Mouse (Mus musculus) spleen, postnatal 14 days (tissue): ENCODE measurements at regions not wholly inside any gene's neighbourhood (a gene's known extent, or its start where the extent isn't known, plus 50 kb on each side); places are given as distances from the start of the nearest gene placed in this dataset.

Source experiments
- DNase-seq, 2 experiments: peaks; one replicate each; pipeline ENCODE4 v3.0.0; 2021 to 2022; ENCODE audit warnings: low spot score in 2 of 2

DNA sequence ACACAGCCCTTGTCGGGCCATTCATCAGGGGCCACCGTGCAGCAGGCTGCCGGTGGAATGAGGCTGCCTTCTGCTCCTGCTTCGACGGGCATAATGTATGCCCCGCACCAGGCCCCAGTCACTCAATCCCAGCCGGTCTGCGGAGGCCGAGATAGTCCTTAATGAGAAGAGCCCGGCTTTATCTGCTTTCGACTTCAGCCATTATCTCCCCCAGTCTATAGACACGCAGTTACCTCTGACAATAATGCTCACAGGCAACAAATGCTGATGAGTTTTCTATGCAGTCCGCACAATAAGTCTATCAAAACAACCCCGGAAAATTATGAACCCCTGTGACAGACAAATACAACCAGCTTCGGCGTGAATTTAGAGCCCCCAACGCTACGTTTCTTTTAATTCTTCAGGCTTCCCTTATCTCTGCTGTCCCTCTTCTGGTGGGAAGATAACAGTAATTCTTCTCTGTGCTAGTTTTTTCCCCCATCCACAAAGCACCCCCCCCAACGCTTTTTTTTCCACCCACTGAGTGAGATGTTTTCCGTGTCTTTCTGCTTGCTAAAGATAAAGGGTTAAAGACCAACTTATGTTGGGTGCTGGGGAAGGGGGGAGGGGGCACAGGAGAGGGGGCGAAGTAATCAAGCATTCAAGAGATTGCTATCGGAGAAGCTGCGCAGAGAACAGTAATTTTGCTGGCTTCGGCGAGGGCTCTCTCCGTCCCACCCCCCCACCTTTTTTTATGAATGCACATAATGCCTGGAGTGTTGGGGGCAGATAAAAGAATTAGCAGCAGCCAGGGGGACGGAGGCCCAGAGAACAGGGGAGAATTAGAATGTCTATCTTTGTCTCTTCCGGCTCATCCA is 117.8 kb downstream of the Mrm1 start:
- DNase-seq: no peak

DNA sequence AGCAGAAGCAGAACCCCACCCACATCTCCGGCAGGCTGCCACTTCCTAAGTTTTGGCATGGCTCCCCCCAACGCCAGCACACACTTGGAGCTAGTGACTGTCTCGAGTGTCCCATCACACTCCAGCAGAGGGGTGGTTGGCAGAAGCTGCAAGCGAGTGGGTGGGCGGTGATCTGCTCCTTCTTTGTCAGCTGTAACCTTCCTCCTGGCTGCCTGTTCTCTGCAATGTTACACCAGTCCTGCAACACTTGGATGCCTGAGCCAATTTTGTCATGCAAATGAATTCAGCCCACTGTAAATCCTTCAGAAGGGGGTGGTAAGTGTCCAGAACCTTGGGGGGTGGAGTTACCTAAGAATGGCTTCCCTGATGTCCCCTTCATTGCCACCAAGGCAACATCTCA is 121.8 kb downstream of the Mrm1 start:
- DNase-seq: no peak

DNA sequence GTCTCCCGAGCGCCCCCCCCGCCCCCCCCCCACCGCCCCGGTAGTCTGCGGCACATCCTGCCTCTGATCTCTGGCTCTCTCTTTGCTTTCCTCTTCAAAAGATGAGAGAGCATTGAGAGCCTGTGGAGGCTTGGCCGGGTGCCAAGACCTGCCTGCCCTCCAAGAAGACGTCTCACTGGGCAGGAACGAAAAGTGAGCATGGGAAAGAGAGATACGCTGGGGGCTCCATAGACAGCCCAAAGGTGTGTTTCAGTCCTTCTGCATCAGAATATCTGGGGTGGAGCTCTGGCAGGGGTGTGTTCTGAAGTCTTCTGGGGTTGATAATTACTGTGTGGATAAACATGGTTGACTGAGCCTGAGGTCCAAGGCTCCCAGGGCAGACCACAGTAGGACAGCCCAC is 126.7 kb downstream of the Mrm1 start:
- DNase-seq: peak in 1 of 2 experiments; percentile 8

DNA sequence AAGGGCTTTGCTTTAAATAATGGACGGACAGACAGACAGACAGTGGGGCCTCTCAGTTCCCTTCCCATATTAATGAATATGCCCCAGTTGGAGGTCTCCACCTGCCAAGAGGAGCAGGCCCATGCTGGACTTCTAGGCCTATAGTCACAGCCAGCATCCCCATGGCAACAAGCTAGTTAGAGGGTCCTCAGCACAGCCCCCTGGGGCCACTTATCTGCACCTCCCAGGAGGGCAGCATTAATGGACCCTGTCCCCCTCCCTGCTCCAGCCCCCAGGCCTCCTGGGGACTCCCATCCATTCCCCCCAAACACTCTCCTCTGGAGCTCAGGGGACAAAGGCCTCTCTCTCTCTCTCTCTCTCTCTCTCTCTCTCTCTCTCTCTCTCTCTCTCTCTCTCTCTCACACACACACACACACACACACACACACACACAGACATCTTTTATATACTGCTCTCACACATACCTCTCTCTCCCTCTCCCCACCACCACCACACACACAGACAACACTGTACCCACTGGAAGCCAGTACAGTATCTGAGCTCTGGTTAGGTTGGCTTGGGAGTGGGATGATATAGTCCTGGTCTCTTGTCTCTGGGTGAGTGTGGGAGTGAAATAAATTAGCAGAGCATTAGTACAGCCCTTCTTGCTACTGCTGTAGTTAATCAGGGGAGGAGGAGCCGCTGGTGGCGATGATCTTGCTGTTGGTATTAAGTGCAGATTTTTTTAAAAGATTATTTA is 127.7 kb downstream of the Mrm1 start:
- DNase-seq: no peak

DNA sequence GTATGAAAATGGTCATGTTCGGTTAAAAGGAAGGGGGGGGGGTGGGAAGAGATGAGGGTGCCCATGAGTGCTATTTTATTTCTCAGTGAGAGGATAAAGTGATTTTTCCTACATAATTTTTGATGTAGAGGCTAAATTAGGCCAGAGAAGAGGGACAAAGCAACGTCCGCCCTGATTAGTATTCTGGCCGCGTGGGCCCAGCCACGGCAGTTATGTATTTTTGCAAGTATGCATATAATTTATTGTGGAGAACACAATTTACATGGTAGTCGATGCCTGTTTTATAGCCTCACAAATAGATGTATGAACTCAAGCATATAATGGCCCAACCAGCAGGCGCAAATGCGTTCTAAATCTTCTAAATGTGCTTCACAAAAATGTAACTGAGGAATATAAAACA is 132.8 kb downstream of the Mrm1 start:
- no peak for DNase-seq

DNA sequence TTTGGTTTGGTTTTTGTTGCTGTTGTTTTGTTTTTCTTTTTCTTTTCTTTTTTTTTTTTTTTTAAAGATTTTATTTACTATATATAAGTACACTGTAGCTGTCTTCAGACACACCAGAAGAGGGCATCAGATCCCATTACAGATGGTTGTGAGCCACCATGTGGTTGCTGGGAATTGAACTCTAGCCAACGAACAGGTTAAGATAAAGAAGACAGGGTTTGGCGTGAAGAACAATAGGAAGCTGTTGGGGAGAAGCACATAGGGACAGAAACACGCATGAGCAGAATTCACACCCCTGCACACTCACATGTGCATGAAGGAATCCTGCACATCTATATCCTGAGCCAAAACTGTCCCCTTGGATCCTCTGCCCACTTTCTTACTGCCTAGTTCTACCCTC is 135.0 kb downstream of the Mrm1 start:
- DNase-seq: no peak

DNA sequence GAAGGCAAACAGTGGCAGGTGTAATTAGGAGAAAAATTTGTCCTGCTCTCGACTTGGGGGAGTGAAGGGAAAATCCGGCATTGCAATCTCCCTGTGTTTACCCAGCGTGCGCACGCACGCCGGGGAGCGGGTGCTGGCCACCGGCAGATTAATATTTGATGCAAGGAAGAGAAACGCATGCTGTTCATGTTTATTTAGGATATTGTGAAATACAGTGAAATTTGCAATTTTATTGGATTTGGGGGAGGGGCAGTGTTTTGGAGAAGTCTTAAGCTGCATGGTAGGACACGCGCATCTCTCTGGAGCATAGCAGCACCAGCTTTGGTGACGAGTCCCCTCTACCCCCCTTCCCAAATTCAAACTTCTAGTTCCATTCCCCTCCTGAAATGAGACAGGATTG is 136.4 kb downstream of the Mrm1 start:
- DNase-seq: no peak

DNA sequence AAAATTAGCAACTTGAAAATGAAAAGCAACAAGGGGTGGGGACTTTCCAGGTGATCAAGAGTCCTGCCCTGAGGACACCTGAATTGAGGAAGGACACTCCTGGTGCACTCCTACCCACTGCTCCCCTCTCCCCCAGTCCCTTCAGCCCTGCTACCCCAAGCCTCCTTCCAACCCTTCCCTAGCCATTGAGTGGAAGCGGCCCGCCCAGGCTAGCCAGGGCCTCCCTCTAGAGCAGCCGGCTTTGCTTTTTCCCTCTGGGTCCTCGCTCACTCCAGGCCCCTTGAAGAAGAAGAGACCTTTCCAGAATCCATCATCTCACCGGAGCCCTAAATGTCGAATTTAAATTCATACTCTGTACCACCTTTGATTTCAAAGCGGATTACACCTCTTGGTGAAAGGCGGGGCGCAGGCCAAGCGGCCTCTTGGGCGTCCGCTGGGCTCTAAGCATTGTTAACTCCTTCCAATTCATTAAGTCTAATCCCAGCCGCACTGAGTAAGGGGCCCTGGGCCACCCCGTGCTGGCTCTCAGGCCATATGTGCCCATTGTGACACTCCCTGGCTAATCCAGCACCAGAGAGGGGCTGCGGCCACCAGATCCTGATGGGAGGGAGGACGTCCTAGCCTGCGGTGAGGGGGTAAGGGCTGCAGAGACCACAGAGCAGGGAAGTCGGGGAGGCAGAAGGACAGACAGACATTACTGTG is 142.8 kb downstream of the Mrm1 start:
- no peak for DNase-seq

DNA sequence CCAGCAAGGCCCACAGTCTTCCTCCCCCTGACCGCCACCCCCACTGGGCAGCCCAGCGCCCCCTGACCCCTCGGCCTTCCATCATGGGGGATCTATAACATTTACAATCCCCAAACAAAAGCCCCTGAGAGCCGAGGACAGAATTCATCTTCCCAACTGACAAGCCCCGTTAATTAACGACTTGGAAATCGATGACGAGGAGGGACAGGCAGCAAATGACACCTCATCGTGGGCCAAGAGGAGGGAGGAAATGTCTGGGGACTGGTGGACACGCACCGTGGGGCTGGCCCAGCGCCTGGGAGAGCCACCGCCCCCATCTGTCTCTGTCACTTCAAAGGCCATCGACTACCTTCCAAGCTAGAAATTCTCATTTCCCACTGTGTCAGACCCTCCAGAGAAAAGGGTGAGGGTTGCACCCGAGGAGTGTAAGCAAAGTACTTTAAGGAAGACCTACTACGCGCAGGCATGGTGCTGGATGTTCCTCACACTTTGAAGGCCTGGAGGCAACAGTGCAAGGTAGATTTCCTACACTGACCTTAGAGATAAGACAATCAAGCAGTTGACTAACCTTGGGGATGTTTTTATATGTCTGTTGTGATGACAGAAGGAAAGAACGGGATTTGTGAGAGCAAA is 146.4 kb downstream of the Mrm1 start:
- DNase-seq: no peak

DNA sequence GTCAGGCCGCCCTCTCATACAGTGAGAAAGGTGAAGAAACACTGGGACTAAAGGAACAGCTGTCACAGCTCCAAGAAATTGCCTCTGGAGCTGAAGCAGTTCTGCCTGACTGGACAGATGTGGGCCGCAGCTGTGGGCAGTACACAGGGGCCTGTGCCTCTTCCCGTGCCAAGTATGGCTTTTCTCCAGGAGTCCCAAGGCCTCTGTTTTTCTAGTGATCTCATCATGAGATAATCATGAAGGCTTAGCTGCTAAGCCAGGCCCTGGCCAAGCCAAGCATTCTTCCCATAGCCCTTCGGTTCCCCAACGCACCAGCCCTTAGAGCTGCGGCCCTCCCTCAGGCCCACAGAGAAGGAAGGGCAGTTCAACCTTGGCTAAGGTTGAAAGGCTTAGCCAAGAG is 146.2 kb upstream of the Lhx1 start:
- no peak for DNase-seq

DNA sequence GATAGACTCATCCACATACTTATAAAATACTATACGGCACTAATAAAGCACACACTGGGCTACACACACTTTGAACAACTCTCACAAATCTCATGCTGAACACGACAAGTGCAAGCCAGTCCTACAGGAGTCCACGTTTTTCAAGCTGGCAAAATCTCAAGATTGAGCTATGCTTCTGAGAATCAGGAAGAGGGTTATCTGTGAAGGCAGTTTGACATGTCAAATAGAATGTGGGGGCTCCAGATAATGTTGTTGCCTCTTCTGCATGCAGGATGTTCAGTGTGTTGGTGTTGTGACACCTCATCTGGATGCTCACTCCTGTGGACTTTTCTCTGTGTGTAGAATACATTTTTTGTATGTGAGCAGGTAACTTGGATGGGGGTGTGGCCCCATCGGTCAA is 142.4 kb upstream of the Lhx1 start:
- DNase-seq: no peak

DNA sequence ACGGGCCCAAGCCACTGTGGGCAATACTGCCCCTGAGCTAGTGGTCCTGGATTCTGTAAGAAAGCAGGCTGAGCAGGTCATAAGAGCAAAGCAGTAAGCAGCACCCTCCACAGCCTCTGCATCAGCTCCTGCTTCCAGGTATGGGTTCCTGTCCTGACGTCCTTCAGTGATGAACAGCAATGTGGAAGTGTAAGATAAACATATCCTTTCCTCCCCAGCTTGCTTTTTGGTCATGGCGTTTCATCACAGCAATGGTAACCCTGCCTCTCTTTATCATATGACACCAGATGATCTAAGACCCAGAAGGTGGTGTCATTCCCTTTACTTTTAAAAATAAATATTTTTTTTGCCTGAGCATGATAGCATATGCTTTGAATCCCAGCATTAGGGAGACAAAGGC is 138.9 kb upstream of the Lhx1 start:
- DNase-seq: no peak

DNA sequence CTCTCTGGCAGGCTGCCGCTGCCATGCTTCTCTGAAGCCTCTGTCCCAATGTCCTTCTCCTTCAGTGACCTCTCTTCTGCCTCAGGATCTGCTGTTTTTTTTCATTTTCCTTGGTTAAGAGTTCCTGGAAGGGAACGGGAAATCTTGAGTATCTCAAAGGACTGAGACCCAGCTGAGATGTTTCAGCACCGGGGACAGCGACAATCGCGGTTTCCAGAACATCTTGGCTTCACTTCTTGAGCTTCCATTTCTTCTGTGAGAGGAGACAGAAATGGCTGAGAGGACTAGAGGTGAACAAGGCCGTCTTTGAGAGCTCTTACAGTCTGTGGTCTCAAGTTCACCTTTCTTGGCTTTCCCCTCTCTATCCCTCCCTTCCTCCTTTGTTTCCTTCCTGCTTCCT is 136.6 kb upstream of the Lhx1 start:
- DNase-seq: no peak

DNA sequence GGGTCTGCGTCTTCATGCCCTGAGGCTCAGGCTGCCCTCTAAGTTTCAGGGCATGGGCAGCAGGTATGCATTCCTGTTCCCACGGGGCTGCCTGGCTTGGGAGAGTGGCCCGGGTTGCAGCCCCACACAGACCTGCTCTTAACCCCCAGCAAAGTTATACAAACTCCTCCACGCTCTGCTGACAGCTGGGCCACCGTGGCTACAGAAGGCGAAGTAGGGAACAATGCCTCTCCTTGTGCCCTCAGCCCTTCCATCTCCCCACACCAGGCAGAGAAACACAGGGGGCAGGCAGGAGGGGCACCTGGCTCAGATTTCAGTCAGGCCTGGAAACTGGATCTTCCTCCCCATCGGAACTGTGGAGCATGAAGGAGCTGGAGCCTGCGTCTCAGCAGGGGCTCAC is 135.5 kb upstream of the Lhx1 start:
- DNase-seq: no peak

DNA sequence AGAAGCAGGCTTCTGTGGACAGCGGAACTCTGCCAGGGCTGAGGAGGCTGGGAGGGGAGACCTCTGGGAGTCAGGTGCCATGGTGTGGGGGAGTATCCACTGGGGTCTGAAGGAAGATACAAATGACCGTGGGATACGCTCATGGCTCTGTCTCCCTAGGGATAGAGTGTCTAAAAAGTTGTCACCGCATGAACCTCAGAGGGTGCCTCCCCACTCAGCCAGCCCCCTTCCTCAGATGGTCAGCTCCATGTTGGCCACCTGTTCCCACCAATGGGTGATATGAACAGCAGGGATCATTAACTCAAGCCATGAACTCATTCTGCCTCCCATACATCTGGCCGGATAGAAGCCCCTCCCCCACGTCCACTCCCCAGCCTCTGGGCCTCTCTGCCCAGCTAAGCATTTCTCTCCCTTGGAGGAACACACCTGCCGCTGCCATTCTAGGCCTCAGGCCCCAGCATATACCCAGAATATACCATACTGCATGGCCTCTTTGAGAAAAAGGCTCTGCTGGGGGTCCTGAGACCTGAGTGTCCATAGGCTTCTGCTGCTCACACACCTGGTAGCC is 134.1 kb upstream of the Lhx1 start:
- no peak for DNase-seq

DNA sequence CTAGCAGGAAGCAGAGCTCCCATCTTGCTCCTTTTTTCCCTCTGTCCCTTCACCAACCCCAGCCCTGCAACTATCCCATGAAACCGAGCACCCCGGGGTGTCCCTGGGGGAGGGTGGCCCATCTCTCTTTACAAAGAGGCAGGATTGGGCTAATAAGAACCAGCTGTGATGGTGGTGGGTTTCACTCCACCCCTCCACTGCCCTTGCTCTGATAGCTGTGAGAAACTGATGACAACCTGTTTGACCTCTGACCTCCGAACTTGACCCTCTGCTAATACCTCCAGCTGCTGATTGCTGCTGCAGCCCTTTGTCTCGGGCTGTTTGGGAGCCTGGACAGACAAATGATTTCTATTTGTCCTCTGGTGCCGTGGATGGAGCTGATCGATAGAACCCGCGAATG is 128.1 kb upstream of the Lhx1 start:
- no peak for DNase-seq

DNA sequence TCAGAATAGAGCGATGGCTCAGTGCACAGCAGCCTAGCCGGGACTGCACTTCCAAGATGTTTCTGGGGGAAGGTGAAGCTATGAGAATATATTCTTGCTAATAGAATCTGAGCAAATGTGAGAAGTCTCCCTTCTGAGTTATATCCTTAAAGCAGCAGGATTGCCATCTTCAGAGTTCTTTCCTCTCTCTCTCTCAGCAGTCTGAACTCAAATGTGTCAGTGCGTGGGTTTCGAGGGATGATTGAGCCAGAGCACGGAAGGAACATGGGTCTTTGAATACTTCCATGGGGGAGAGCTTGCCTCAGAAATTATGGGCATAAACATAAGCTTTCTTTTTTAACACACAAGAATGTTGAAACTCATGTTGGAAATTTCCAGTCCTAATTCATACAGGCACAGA is 123.6 kb upstream of the Lhx1 start:
- no peak for DNase-seq

DNA sequence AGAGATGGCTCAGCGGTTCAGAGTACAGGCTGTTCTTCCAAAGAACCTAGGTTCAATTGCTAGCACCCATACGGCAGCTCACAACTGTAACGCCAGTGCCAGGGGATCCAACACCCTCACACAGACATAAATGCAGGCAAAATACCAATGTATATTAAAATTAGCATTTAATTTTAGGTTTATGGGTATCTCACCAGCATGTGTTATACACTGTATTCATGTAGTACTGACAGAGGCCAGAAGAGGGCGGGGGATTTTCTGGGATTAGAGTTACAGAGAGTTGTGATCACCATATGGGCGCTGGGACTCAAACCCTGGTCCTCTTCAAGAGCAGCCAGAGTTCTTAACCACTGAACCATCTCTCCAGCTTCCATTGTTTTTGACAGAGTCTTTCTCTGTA is 121.8 kb upstream of the Lhx1 start:
- DNase-seq: no peak

DNA sequence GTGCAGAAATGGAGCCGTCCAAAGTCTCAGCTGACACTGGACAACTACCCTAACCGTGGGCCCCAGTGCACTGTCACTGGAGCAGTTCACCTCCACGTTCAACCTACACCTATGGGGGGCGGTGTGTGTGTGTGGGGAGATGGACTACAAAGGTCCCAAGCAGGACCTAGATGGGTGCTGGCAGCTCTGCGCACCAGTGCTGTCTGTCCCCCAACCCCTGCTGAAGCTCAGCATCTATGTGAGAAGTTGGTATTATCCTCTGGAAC is 117.7 kb upstream of the Lhx1 start:
- no peak for DNase-seq

DNA sequence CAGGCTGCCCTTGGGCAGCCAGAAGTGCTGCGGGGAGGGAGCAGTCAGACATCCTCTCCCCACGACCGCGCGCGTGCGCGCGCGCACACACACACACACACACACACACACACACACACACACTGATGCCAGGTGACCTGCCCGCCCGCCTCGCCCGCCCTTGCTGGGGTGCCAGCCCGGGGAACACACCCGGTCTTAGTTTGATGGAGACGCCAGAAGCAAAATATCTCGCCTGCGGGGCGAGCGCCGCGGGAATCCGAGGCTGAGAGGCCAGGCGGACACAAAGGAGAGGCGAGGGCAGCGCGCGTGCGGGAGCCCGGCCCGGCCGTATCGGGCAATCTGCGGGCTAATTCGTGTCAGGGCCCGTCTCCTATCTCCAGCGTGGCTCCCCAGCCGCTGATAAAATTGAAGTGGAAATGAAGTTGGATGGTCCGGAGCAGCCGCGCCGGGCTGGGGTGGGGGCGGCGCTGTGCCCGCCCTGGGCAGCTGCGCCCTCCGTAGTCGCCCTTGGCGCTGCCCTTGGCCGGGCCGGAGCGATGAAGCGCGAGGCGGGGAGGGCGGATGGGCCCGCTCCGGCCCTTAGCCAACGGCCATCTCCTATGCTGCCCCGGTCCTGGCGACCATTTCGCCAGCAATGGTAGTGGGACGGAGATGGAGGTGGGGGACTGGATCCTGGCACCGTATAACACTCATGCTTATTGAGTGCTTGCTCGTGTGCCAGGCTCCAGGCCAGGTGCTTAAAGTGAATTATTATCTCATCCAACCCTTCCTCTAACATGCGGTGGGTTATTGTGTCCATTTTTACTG is 117.2 kb upstream of the Lhx1 start:
- DNase-seq: no peak

DNA sequence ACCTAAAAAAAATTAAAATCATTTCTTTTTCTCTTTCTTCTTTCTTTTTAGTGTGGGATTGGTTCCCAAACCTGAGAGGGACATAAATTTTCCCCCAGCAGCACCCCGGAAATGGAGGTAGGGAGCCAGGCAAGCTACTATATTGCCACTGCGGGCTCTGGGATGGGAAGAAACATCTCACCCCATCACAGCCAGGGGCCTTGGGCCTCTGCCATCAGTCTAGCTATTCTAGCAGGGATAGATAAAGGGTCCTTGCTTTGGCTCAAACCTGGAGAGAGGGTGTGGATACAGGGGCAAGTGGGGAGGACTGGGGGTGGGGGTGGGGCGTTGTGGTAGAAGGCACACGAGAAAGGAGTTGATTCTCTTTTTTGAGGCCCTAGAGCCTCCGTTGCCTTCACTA is 116.3 kb upstream of the Lhx1 start:
- DNase-seq: no peak
